Mouse (Mus musculus) adrenal gland, postnatal 25 days (tissue): ENCODE results near the gene Idnk. TPM values are rescaled to one million over a fixed set of nuclear protein-coding genes. Genes with fewer than 3 reads are reported as not detected.
A peak's percentile ranks its signal among the peaks of the same experiment; 100 is the strongest.

Source experiments
- DNase-seq: peaks from one replicate; pipeline ENCODE4 v3.0.0; 2021; ENCODE audit warnings: mixed read lengths
- total RNA-seq: library from RNA; stranded (reverse); gene quantifications from 2 replicates; pipeline ENCODE4 v1.2.3, GENCODE M21; 2021

Idnk gene
- total RNA-seq, 1 experiment from 2014 or later, result 55.2 TPM

GRCm38 (mm10) chr13:58193221-58193620 is 35.8 kb downstream of the Idnk start:
- no peak for DNase-seq

- no peak for DNase-seq
Measured at GRCm38 (mm10) chr13:58194908-58195307, 37.5 kb downstream of the Idnk start.

GRCm38 (mm10) chr13:58197211-58197610 is 39.8 kb downstream of the Idnk start:
- peak; percentile 18 for DNase-seq

- DNase-seq, result no peak
Measured at GRCm38 (mm10) chr13:58197981-58198640, 40.7 kb downstream of the Idnk start.

GRCm38 (mm10) chr13:58201343-58201742 is 43.9 kb downstream of the Idnk start:
- DNase-seq, result no peak

GRCm38 (mm10) chr13:58201908-58202307 is 44.5 kb downstream of the Idnk start:
- DNase-seq, result no peak

GRCm38 (mm10) chr13:58202903-58203302 is 45.5 kb downstream of the Idnk start:
- DNase-seq, result no peak

GRCm38 (mm10) chr13:58204202-58204601 is 46.8 kb downstream of the Idnk start:
- no peak for DNase-seq

- DNase-seq, result no peak
Measured at GRCm38 (mm10) chr13:58204986-58205385, 47.5 kb downstream of the Idnk start.

GRCm38 (mm10) chr13:58206084-58206483 is 48.6 kb downstream of the Idnk start:
- DNase-seq, result no peak

- DNase-seq, result no peak
Measured at GRCm38 (mm10) chr13:58210441-58210840, 53.0 kb downstream of the Idnk start.

- DNase-seq, result no peak
Measured at GRCm38 (mm10) chr13:58212530-58212929, 55.1 kb downstream of the Idnk start.

GRCm38 (mm10) chr13:58213801-58214200 is 56.4 kb downstream of the Idnk start:
- no peak for DNase-seq

Other genes with a start within 250 kb of the Idnk start
- 7.0 and 9.5 TPM in 2 replicates for gene Spock1, start 249.3 kb upstream of the Idnk start, total RNA-seq
- 1.5 and 3.2 TPM in 2 replicates for gene Klhl3, start 44.1 kb upstream of the Idnk start, total RNA-seq
- gene Hnrnpa0, start 29.1 kb upstream of the Idnk start, total RNA-seq, result 115 and 127 TPM in 2 replicates
- 118 and 136 TPM in 2 replicates for gene Ubqln1, start 58.0 kb downstream of the Idnk start, total RNA-seq
- 43.8 and 47.3 TPM in 2 replicates for gene Gkap1, start 118.0 kb downstream of the Idnk start, total RNA-seq
- 0.88 and 1.3 TPM in 2 replicates for gene Kif27, start 201.5 kb downstream of the Idnk start, total RNA-seq
- 23.3 and 27.3 TPM in 2 replicates for gene 2210016F16Rik, start 227.6 kb downstream of the Idnk start, total RNA-seq
- 23.2 and 25.0 TPM in 2 replicates for gene Rmi1, start 244.6 kb downstream of the Idnk start, total RNA-seq
- 798 and 829 TPM in 2 replicates for gene Hnrnpk, start 245.7 kb downstream of the Idnk start, total RNA-seq